Mouse (Mus musculus) midbrain, postnatal 0 days (tissue): Measurements from ENCODE around the gene Cd7. TPM values are rescaled to one million over a fixed set of nuclear protein-coding genes. Genes with fewer than 3 reads are reported as not detected.

Experiments used
- ATAC-seq: fragments of 200-750 bp; cut with Nextera tagmentation; 2 replicates; pipeline ENCODE4 v1.8.0; 2017; ENCODE audit warnings: moderate number of reproducible peaks, mild to moderate bottlenecking, moderate TSS enrichment, moderate library complexity; ENCODE audit not compliant: low FRiP score
- DNase-seq: peaks from one replicate; pipeline ENCODE4 v3.0.0-alpha.2; 2015; ENCODE audit warnings: low spot score
- H3K27ac ChIP-seq: fragments of 300-500 bp; sonication (generic); 2 replicates; pipeline ENCODE4 v1.5.1; 2014; ENCODE audit warnings: low read depth, mild to moderate bottlenecking, low read length, mixed read lengths
- H3K27me3 ChIP-seq: fragments of 300-500 bp; sonication (generic); 2 replicates; pipeline ENCODE4 v1.6.1; 2014; ENCODE audit warnings: low read length, control low read depth, mixed read lengths; ENCODE audit not compliant: insufficient read depth
- H3K36me3 ChIP-seq: fragments of 300-500 bp; sonication (generic); 2 replicates; pipeline ENCODE4 v1.6.1; 2014; ENCODE audit warnings: low read length, control low read depth, mixed read lengths; ENCODE audit not compliant: insufficient read depth
- H3K4me1 ChIP-seq: fragments of 300-500 bp; sonication (generic); 2 replicates; pipeline ENCODE4 v1.6.1; 2014; ENCODE audit warnings: mild to moderate bottlenecking, control low read depth, antibody characterized with exemption, low read length, mixed read lengths; ENCODE audit not compliant: insufficient read depth
- H3K4me2 ChIP-seq: fragments of 300-500 bp; sonication (generic); 2 replicates; pipeline ENCODE4 v1.6.1; 2014; ENCODE audit warnings: low read depth, mild to moderate bottlenecking, low read length, mixed read lengths; ENCODE audit not compliant: poor library complexity, severe bottlenecking
- H3K4me3 ChIP-seq: fragments of 300-500 bp; sonication (generic); 2 replicates; pipeline ENCODE4 v1.5.1; 2014; ENCODE audit warnings: low read depth, mild to moderate bottlenecking, low read length, moderate library complexity
- H3K9ac ChIP-seq: fragments of 300-500 bp; sonication (generic); replicated peaks from 2 replicates; pipeline ENCODE4 v1.6.1; 2014; ENCODE audit warnings: mild to moderate bottlenecking, low read length, moderate library complexity, mixed read lengths; ENCODE audit not compliant: poor library complexity, severe bottlenecking
- H3K9me3 ChIP-seq: fragments of 300-500 bp; sonication (generic); 2 replicates; pipeline ENCODE4 v1.6.1; 2016; ENCODE audit warnings: low read length, control low read depth
- CTCF ChIP-seq: IDR thresholded peaks from 2 replicates; pipeline ENCODE4 v1.5.1; 2016; ENCODE audit warnings: antibody characterized with exemption, mild to moderate bottlenecking
- WGBS: fragments of 180-500 bp; shearing (Covaris S2); extraction: QIAGEN DNeasy Blood & Tissue Kit; methylation state at CpG from one replicate; pipeline ENCODE4 v1.1.7; 2014; 5-methylcytosine and 5-hydroxymethylcytosine counted together
- polyA plus RNA-seq: library from polyadenylated mRNA; unstranded; fragments of >200 nt; fragmentation: Nextera tagmentation; extraction: Ambion mirVana; gene quantifications from 2 replicates; pipeline ENCODE4 v1.2.1, GENCODE M21; 2015
- total RNA-seq: library from RNA; depleted of rRNA; stranded (reverse); fragments of >200 nt; gene quantifications from 2 replicates; pipeline ENCODE4 v1.2.3, GENCODE M21; 2014; rRNA removed

Gene Cd7
- total and polyA plus RNA-seq, 2 experiments from 2014 or later = not detected

DNA sequence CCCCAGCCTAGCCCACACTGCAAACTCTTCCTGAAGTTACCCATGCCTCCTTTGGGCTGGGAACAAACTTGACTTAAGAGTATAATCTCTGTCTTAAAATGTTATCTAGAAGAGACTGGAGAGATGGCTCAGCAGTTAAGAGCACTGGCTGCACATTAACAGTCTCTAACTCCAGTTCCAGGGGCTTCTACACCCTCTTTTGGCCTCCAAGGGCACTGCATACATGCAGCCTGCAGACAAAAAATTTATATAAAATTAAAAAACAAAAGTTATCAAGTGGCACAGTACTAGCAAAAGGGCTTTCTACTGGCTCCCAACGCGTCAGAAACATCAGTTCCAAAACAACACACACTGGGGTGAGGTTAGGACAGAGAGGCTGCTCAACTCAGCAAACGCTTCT is 51.6 kb downstream of the Cd7 start:
- no peak overlapping the region for H3K27ac ChIP-seq
- DNase-seq (no peak), ATAC-seq (no peak)
- 88% methylated on average over 3 of the region's 3 CpGs for WGBS
- H3K4me2 ChIP-seq = no peak overlapping the region
- H3K36me3 ChIP-seq = peaks cover 8% of the 10 kb centered on the region
- no peak overlapping the region for H3K4me3 ChIP-seq
- H3K9me3 ChIP-seq = no peaks in the 10 kb centered on the region
- no peak for TF ChIP-seq CTCF
- peaks cover 17% of the 10 kb centered on the region for H3K4me1 ChIP-seq
- H3K9ac ChIP-seq = no peak overlapping the region
- H3K27me3 ChIP-seq = no peaks in the 10 kb centered on the region

Other genes starting within 250 kb of the Cd7 start
- 46.4 and 52.3 TPM in 2 replicates for gene Dus1l, start 243.0 kb downstream of the Cd7 start, total RNA-seq
- 38.4 and 41.6 TPM in 2 replicates for gene Dus1l, start 243.0 kb downstream of the Cd7 start, polyA plus RNA-seq
- gene Fasn, start 214.9 kb downstream of the Cd7 start, total RNA-seq = 469 and 488 TPM in 2 replicates
- 76.0 and 85.4 TPM in 2 replicates for gene Fasn, start 214.9 kb downstream of the Cd7 start, polyA plus RNA-seq
- 6.2 and 7.2 TPM in 2 replicates for gene Ccdc57, start 106.5 kb downstream of the Cd7 start, total RNA-seq
- 6.8 and 7.8 TPM in 2 replicates for gene Ccdc57, start 106.5 kb downstream of the Cd7 start, polyA plus RNA-seq
- 14.6 and 20.2 TPM in 2 replicates for gene Slc16a3, start 90.9 kb downstream of the Cd7 start, total RNA-seq
- 3.2 and 4.1 TPM in 2 replicates for gene Slc16a3, start 90.9 kb downstream of the Cd7 start, polyA plus RNA-seq
- gene Csnk1d, start 48.1 kb downstream of the Cd7 start, total RNA-seq = 116 and 122 TPM in 2 replicates
- 115 TPM in 2 replicates for gene Csnk1d, start 48.1 kb downstream of the Cd7 start, polyA plus RNA-seq
- gene Sectm1b, start 24.2 kb upstream of the Cd7 start, total RNA-seq = not detected in 2 replicates
- not detected in 2 replicates for gene Sectm1b, start 24.2 kb upstream of the Cd7 start, polyA plus RNA-seq
- gene Sectm1a, start 41.8 kb upstream of the Cd7 start, total RNA-seq = not detected in 2 replicates
- gene Sectm1a, start 41.8 kb upstream of the Cd7 start, polyA plus RNA-seq = not detected in 2 replicates
- gene Tex19.2, start 79.3 kb upstream of the Cd7 start, total RNA-seq = not detected in 2 replicates
- gene Tex19.2, start 79.3 kb upstream of the Cd7 start, polyA plus RNA-seq = not detected in 2 replicates
- not detected in 2 replicates for gene Tex19.1, start 106.7 kb upstream of the Cd7 start, total RNA-seq
- gene Tex19.1, start 106.7 kb upstream of the Cd7 start, polyA plus RNA-seq = not detected in 2 replicates
- 0.33 and 0.66 TPM in 2 replicates for gene Uts2r, start 120.9 kb upstream of the Cd7 start, total RNA-seq
- gene Uts2r, start 120.9 kb upstream of the Cd7 start, polyA plus RNA-seq = 1.1 and 1.5 TPM in 2 replicates
- gene Hexdc, start 165.0 kb upstream of the Cd7 start, total RNA-seq = 85.2 and 87.4 TPM in 2 replicates
- 37.4 and 38.1 TPM in 2 replicates for gene Hexdc, start 165.0 kb upstream of the Cd7 start, polyA plus RNA-seq
- 8.9 and 12.0 TPM in 2 replicates for gene Ogfod3, start 165.3 kb upstream of the Cd7 start, total RNA-seq
- gene Ogfod3, start 165.3 kb upstream of the Cd7 start, polyA plus RNA-seq = 25.2 and 32.5 TPM in 2 replicates
- 26.5 and 29.1 TPM in 2 replicates for gene Cybc1, start 189.9 kb upstream of the Cd7 start, total RNA-seq
- gene Cybc1, start 189.9 kb upstream of the Cd7 start, polyA plus RNA-seq = 18.7 and 20.9 TPM in 2 replicates
- gene Narf, start 197.8 kb upstream of the Cd7 start, total RNA-seq = 112 and 129 TPM in 2 replicates
- 37.4 and 38.0 TPM in 2 replicates for gene Narf, start 197.8 kb upstream of the Cd7 start, polyA plus RNA-seq
- gene Foxk2, start 220.6 kb upstream of the Cd7 start, total RNA-seq = 92.5 and 92.9 TPM in 2 replicates
- gene Foxk2, start 220.6 kb upstream of the Cd7 start, polyA plus RNA-seq = 13.2 and 13.7 TPM in 2 replicates